ENCODE assay signal across 20 mouse cellular contexts in the genomic region with DNA sequence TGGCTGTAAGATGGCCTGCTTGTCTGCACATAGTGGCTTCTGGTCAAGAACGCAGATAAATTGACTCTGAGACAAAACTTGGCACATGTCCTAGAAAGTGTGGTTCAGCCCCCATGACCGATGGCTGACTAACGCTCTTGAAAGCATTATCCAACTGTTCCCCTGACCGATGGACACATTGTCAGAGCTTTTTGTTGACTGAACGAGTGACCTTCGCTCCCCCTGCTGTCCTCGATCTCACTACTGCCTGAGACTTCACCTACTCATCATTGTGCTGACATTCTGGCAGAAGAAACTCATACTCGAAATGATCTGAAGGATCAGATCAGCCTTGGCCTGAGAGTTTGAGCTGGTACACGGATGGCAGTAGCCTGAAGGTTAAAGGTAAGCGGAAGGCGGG. TPM values are rescaled to one million over a fixed set of nuclear protein-coding genes. Genes with fewer than 3 reads are reported as not detected.
A peak's percentile ranks its signal among the peaks of the same experiment; 100 is the strongest.
DNase-seq lines count a peak whose midpoint lies in the region.
"Had no signal": no experiment of that assay in that cellular context is flagged by ENCODE, and none has a peak within 500 bp of the region (broad histone marks: within the 10 kb centered on the region; RNA-seq: fewer than 3 reads in every experiment).

No protein-coding gene starts in this region.

- peak; percentile 14 to 60 for DNase-seq in adrenal gland, adult (ENCODE audit: inconsistent age in 2 of 2, low spot score in 1 of 2)
- peak; percentile 6 for DNase-seq in adrenal gland, adult 2 months
- DNase-seq in adrenal gland, adult 8-10 months: peak; percentile 15
- DNase-seq in heart, adult 11 months: peak; percentile 54

RNA-seq across cellular contexts. Expression of a gene that starts 14.5 kb away (rescaled TPM):
- total RNA-seq in adrenal gland, adult 2 months (2021): not detected
- polyA plus RNA-seq in adrenal gland, adult 2 months (2012; rRNA removed): not detected in 2 replicates
- total RNA-seq in adrenal gland, adult 8-10 months (2022): not detected
- total RNA-seq: adrenal gland, adult 18-20 months; adrenal gland, postnatal 10 days; adrenal gland, postnatal 14 days; adrenal gland, postnatal 25 days; adrenal gland, postnatal 36 days; adrenal gland, postnatal 4 days; CH12.LX; ES-E14; G1E; MEL had no signal
- polyA plus RNA-seq: brain, embryonic 14.5 days; C2C12; CD4-positive, CD25-positive, alpha-beta regulatory T cell, adult 4 months; cerebellum, adult 2 months; G1E; Patski had no signal

RNA-seq across cellular contexts. Expression of a gene that starts 14.6 kb away (rescaled TPM):
- not detected for total RNA-seq in adrenal gland, adult 2 months (2021)
- not detected in 2 replicates for polyA plus RNA-seq in adrenal gland, adult 2 months (2012; rRNA removed)
- total RNA-seq in adrenal gland, adult 8-10 months (2022): not detected
- total RNA-seq: adrenal gland, adult 18-20 months; adrenal gland, postnatal 10 days; adrenal gland, postnatal 14 days; adrenal gland, postnatal 25 days; adrenal gland, postnatal 36 days; adrenal gland, postnatal 4 days; CH12.LX; ES-E14; G1E; MEL had no signal
- polyA plus RNA-seq: activated CD4-positive, CD25-positive, alpha-beta regulatory T cell, adult 4 months; brain, embryonic 14.5 days; C2C12; CD4-positive, CD25-positive, alpha-beta regulatory T cell, adult 4 months; cerebellum, adult 2 months; G1E; Patski had no signal

RNA-seq across cellular contexts. Expression of a gene that starts 56.5 kb away (rescaled TPM):
- not detected for total RNA-seq in adrenal gland, adult 2 months (2021)
- polyA plus RNA-seq in adrenal gland, adult 2 months (2012; rRNA removed): not detected in 2 replicates
- total RNA-seq in adrenal gland, adult 8-10 months (2022): not detected
- total RNA-seq: adrenal gland, adult 18-20 months; adrenal gland, postnatal 10 days; adrenal gland, postnatal 14 days; adrenal gland, postnatal 25 days; adrenal gland, postnatal 36 days; adrenal gland, postnatal 4 days; CH12.LX; ES-E14; G1E; MEL had no signal
- polyA plus RNA-seq: activated CD4-positive, CD25-positive, alpha-beta regulatory T cell, adult 4 months; brain, embryonic 14.5 days; C2C12; CD4-positive, CD25-positive, alpha-beta regulatory T cell, adult 4 months; cerebellum, adult 2 months; G1E; Patski had no signal

Comparison
In these comparisons a context has a peak if more than half of its experiments do, and no peak if none do; other contexts are left out.
1. Peak in every context shown above with its lines: DNase-seq.